Mouse (Mus musculus): ENCODE data around the gene Abhd14b. TPM values are rescaled to one million over a fixed set of nuclear protein-coding genes. Genes with fewer than 3 reads are reported as not detected.
A peak's percentile ranks its signal among the peaks of the same experiment; 100 is the strongest.

Abhd14b gene
- polyA plus RNA-seq, 1 experiment from 2014 or later, result 7.0 TPM

GRCm38 (mm10) chr9:106461026-106461415 is 13.8 kb downstream of the Abhd14b start:
- no peak overlapping the region for H3K27ac ChIP-seq
- no peak overlapping the region for H3K4me3 ChIP-seq
- H3K36me3 ChIP-seq, result peaks cover 35% of the 10 kb centered on the region
- peaks cover 48% of the 10 kb centered on the region for H3K4me1 ChIP-seq (replicated peaks)
- no peaks in the 10 kb centered on the region for H3K9me3 ChIP-seq (replicated peaks)
- no peak for ATAC-seq (replicated peaks; ENCODE audit: insufficient number of reproducible peaks, insufficient read depth, low FRiP score, low read depth)
- WGBS, result 87% methylated on average over 9 of the region's 9 CpGs
- no peak overlapping the region for H3K4me2 ChIP-seq
- H3K27me3 ChIP-seq, result peaks cover 13% of the 10 kb centered on the region; the same call in 1 of the 2 replicates
- H3K9ac ChIP-seq, result no peak overlapping the region

- no peak for ATAC-seq (replicated peaks; ENCODE audit: insufficient number of reproducible peaks, insufficient read depth, low FRiP score, low read depth)
- Histone ChIP-seq H3K36me3 (peaks cover 35% of the 10 kb centered on the region), H3K27me3 (peaks cover 15% of the 10 kb centered on the region; the same call in 1 of the 2 replicates), H3K4me3 (no peak overlapping the region), H3K27ac (no peak overlapping the region), H3K4me2 (no peak overlapping the region), H3K9me3 (replicated peaks) (no peaks in the 10 kb centered on the region), H3K4me1 (replicated peaks) (peaks cover 40% of the 10 kb centered on the region), H3K9ac (no peak overlapping the region)
- 88% methylated on average over 16 of the region's 16 CpGs for WGBS
These were observed 14.6 kb downstream of the Abhd14b start for GRCm38 (mm10) chr9:106461641-106462429.

GRCm38 (mm10) chr9:106462430-106462800 is 15.2 kb downstream of the Abhd14b start:
- no peak overlapping the region for H3K27ac ChIP-seq
- no peaks in the 10 kb centered on the region for H3K9me3 ChIP-seq (replicated peaks)
- 94% methylated on average over 12 of the region's 12 CpGs for WGBS
- no peak for ATAC-seq (replicated peaks; ENCODE audit: insufficient number of reproducible peaks, insufficient read depth, low FRiP score, low read depth)
- peaks cover 35% of the 10 kb centered on the region for H3K36me3 ChIP-seq
- H3K9ac ChIP-seq, result no peak overlapping the region
- no peak overlapping the region for H3K4me2 ChIP-seq
- no peak overlapping the region for H3K4me3 ChIP-seq
- peaks cover 34% of the 10 kb centered on the region for H3K4me1 ChIP-seq (replicated peaks)
- H3K27me3 ChIP-seq, result peaks cover 17% of the 10 kb centered on the region; the same call in 1 of the 2 replicates

DNA sequence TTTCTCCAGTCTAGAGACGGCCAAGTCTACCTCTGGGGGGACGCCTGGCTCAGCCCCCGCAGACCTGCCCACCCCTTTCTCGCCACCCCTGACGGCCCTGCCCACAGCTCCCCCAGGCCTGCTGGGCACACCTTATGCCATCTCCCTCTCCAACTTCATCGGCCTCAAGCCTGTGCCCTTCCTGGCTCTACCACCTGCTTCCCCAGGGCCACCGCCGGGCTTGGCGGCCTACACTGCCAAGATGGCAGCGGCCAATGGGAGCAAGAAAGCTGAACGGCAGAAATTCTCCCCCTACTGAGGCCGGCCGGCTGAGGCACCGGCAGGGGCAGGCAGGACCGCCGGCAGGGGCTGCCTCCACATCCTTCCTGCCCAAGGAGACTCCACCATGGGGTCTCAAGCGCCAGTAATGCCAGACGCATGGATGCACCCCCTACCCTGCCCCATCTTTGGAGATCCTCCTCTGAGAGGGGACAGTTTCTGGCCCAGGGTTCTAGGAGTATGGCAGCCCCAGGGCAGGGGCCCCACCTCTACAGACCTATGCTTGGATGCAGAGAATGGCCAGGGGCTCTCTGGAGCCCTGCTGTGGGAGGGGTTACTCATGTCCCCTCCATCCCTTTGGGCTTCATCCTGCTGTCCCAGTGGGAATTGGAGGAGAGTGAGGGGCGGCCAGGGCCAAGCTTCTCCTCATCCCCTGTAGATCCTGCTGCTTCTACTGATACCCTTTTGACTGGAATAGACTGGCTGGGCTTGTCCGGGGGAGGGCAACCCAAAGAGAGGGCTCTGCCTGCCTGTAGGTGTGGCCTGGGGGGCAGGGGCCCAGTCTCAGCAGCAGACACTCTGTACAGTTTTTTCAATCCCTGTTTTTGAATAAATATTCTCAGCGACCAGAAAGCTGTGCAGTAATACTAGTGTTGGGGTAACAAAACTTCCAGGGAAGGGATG is 16.1 kb downstream of the Abhd14b start:
- Histone ChIP-seq H3K4me1 (replicated peaks) (peaks cover 24% of the 10 kb centered on the region), H3K4me2 (no peak overlapping the region), H3K36me3 (peaks cover 35% of the 10 kb centered on the region), H3K27me3 (peaks cover 17% of the 10 kb centered on the region; the same call in 1 of the 2 replicates), H3K4me3 (no peak overlapping the region), H3K9ac (no peak overlapping the region), H3K27ac (no peak overlapping the region), H3K9me3 (replicated peaks) (no peaks in the 10 kb centered on the region)
- WGBS, result 83% methylated on average over 21 of the region's 21 CpGs
- ATAC-seq (replicated peaks; ENCODE audit: insufficient number of reproducible peaks, insufficient read depth, low FRiP score, low read depth), result no peak

GRCm38 (mm10) chr9:106464751-106465541 is 17.7 kb downstream of the Abhd14b start:
- peak overlapping the region; percentile 58 for H3K9ac ChIP-seq

GRCm38 (mm10) chr9:106465571-106466200 is 18.4 kb downstream of the Abhd14b start, which contains the start of gene Gpr62:
TSS of gene Gpr62 (minus strand) at chr9:106465938.
- peak within 1 kb of the TSS; percentile 61 for H3K4me3 ChIP-seq
- H3K27me3 ChIP-seq, result peaks cover 17% of the 10 kb centered on the region; the same call in 1 of the 2 replicates
- H3K27ac ChIP-seq, result peak within 1 kb of the TSS; percentile 41
- peak within 1 kb of the TSS; percentile 58 for H3K9ac ChIP-seq
- ATAC-seq (replicated peaks; ENCODE audit: insufficient number of reproducible peaks, insufficient read depth, low FRiP score, low read depth), result no peak
- H3K4me2 ChIP-seq, result peak within 1 kb of the TSS; percentile 99
- H3K36me3 ChIP-seq, result peaks cover 26% of the 10 kb centered on the region
- peaks cover 20% of the 10 kb centered on the region for H3K4me1 ChIP-seq (replicated peaks)
- 34% methylated on average over 26 of the region's 26 CpGs for WGBS
- H3K9me3 ChIP-seq (replicated peaks), result no peaks in the 10 kb centered on the region

More at GRCm38 (mm10) chr9:106464751-106465541, 17.7 kb downstream of the Abhd14b start:
- ATAC-seq (replicated peaks; ENCODE audit: insufficient number of reproducible peaks, insufficient read depth, low FRiP score, low read depth), result peak; percentile 63
- Histone ChIP-seq H3K4me2 (peak overlapping the region; percentile 99), H3K9me3 (replicated peaks) (no peaks in the 10 kb centered on the region), H3K36me3 (peaks cover 33% of the 10 kb centered on the region), H3K4me3 (peak overlapping the region; percentile 61), H3K27ac (peak overlapping the region; percentile 41), H3K27me3 (peaks cover 17% of the 10 kb centered on the region; the same call in 1 of the 2 replicates), H3K4me1 (replicated peaks) (peaks cover 23% of the 10 kb centered on the region)
- 2% methylated on average over 99 of the region's 99 CpGs for WGBS

DNA sequence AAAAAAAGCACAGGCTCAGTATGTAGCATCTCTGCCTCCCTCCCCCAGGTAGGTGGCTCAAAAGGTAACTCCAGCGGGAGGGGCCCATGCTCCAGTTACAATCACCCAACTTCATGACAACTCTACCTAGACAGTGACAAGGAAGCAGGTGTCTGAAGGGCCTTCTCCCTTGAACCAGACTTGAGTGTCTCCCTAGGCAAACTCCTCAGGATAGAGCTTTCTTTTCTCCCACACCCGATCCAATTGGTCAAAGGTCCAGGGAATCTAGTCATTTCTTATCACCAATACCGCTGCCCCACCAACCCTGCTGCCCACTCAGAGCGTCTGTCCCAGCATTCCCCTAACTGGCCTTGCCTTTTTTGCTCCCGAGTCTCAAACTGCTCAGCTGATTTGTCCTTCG is 19.5 kb downstream of the Abhd14b start:
- no peak overlapping the region for H3K4me2 ChIP-seq
- no peak overlapping the region for H3K27ac ChIP-seq
- H3K4me1 ChIP-seq (replicated peaks), result peaks cover 19% of the 10 kb centered on the region
- H3K27me3 ChIP-seq, result peaks cover 17% of the 10 kb centered on the region; the same call in 1 of the 2 replicates
- no peak overlapping the region for H3K9ac ChIP-seq
- WGBS, result 83% methylated on average over 6 of the region's 6 CpGs
- H3K36me3 ChIP-seq, result peaks cover 19% of the 10 kb centered on the region
- no peak overlapping the region for H3K4me3 ChIP-seq
- H3K9me3 ChIP-seq (replicated peaks), result no peaks in the 10 kb centered on the region
- no peak for ATAC-seq (replicated peaks; ENCODE audit: insufficient number of reproducible peaks, insufficient read depth, low FRiP score, low read depth)

DNA sequence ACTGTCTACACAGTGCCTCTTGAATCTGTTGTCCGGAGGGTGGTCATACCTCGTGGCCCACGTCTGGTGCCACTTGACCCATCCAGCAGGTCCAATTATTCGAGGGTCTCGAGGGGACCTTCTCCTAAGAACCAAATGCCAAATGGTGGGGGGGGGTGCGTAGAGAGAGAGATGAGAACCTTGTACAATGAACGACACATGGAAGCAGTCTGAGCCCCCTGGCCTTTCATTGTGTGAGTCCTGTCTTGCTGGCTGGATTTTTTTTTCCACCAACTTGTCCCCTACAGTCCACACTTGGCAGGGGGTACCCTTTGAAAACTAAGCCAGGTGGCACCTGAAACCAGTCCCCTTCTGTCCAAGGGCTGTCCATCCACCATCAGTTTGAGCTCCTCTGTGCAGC is 20.5 kb downstream of the Abhd14b start:
- ATAC-seq (replicated peaks; ENCODE audit: insufficient number of reproducible peaks, insufficient read depth, low FRiP score, low read depth), result no peak
- 85% methylated on average over 7 of the region's 7 CpGs for WGBS

GRCm38 (mm10) chr9:106469317-106469716 is 22.1 kb downstream of the Abhd14b start:
- H3K27ac ChIP-seq, result no peak overlapping the region
- 57% methylated on average over 6 of the region's 6 CpGs for WGBS
- no peaks in the 10 kb centered on the region for H3K9me3 ChIP-seq (replicated peaks)
- no peak overlapping the region for H3K9ac ChIP-seq
- H3K36me3 ChIP-seq, result no peaks in the 10 kb centered on the region
- ATAC-seq (replicated peaks; ENCODE audit: insufficient number of reproducible peaks, insufficient read depth, low FRiP score, low read depth), result no peak
- H3K4me1 ChIP-seq (replicated peaks), result peaks cover 34% of the 10 kb centered on the region
- no peak overlapping the region for H3K4me2 ChIP-seq
- no peak overlapping the region for H3K4me3 ChIP-seq
- H3K27me3 ChIP-seq, result peaks cover 9% of the 10 kb centered on the region; the same call in 1 of the 2 replicates

More for the DNA sequence above, 20.5 kb downstream of the Abhd14b start:
- no peak overlapping the region for H3K4me2 ChIP-seq
- H3K9ac ChIP-seq, result no peak overlapping the region
- no peak overlapping the region for H3K4me3 ChIP-seq
- H3K27ac ChIP-seq, result no peak overlapping the region
- H3K36me3 ChIP-seq, result peaks cover 10% of the 10 kb centered on the region
- peaks cover 29% of the 10 kb centered on the region for H3K4me1 ChIP-seq (replicated peaks)
- H3K9me3 ChIP-seq (replicated peaks), result no peaks in the 10 kb centered on the region
- peaks cover 17% of the 10 kb centered on the region; the same call in 1 of the 2 replicates for H3K27me3 ChIP-seq

DNA sequence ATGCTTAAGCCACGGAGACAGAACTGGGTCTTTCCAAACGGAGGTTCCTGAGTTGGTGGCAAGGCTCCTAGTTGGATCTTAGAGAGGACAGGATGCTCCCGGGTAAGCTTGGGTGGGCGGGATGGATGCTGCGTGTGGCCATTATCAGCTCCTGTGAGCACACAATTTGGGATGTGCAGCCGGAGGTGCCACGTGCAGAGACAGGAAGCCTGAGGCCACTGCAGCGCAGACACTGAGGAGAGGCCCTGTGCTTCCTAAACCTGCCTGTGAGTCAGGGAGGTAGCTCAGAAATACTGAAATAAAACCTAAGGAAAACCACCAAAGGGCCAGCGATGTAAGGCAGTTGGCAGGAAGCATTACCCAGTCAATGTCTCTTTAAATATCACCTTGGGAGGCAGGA is 22.5 kb downstream of the Abhd14b start:
- no peak for ATAC-seq (replicated peaks; ENCODE audit: insufficient number of reproducible peaks, insufficient read depth, low FRiP score, low read depth)
- H3K4me3 ChIP-seq, result no peak overlapping the region
- H3K4me1 ChIP-seq (replicated peaks), result peaks cover 33% of the 10 kb centered on the region
- no peak overlapping the region for H3K9ac ChIP-seq
- H3K9me3 ChIP-seq (replicated peaks), result no peaks in the 10 kb centered on the region
- H3K4me2 ChIP-seq, result no peak overlapping the region
- no peak overlapping the region for H3K27ac ChIP-seq
- H3K36me3 ChIP-seq, result no peaks in the 10 kb centered on the region
- H3K27me3 ChIP-seq, result peaks cover 7% of the 10 kb centered on the region; the same call in 1 of the 2 replicates
- WGBS, result 53% methylated on average over 9 of the region's 9 CpGs

Data from heart, embryonic 15.5 days (tissue).